Mouse (Mus musculus): Measurements from ENCODE around the gene Anxa2.

DNA sequence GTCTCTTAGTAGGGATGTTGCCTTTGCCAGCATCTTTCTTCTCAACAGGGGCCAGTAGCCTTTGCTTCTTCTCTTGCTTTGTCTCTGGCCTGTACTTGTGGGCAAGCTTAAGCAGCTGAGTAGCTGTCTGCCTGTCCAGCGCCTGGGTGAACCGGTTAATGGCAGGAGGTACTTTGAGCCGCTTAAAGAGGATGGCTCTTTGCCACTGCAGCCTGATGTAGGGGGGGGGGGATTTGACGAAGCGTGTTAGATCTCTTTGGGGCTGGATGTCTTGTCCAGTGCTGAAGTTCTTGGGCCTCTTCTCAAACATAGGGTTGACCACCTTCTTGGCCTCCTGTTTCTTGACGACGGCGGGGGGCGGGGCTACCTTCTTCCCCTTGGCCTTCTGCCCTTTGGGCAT, 2.8 kb upstream of the Anxa2 start:
- TF ChIP-seq CTCF (IDR thresholded peaks at IDR 0.05; ENCODE audit: low read depth, low read length) (no peak), POLR2A (IDR thresholded peaks at IDR 0.05; ENCODE audit: borderline replicate concordance, low read depth, low read length) (no peak)

All from bone marrow macrophage, adult 2 months (primary cell).